Mouse (Mus musculus): ENCODE measurements around the gene Tfg.

The Tfg gene

GRCm38 (mm10) chr16:56717224-56718200 is at the start of gene Tfg:
Tfg (minus strand) TSS chr16:56717450.
- DNase-seq, result peak; percentile 99

GRCm38 (mm10) chr16:56729060-56729459 is 11.8 kb upstream of the Tfg start:
- no peak for DNase-seq

- DNase-seq, result no peak
These were observed 7.7 kb upstream of the Tfg start for GRCm38 (mm10) chr16:56724927-56725326.

- DNase-seq, result no peak
These were observed 5.1 kb upstream of the Tfg start for GRCm38 (mm10) chr16:56722357-56722756.

- no peak for DNase-seq
These were observed 1.8 kb upstream of the Tfg start for GRCm38 (mm10) chr16:56719031-56719430.

- peak; percentile 36 for DNase-seq
These were observed 582 bp downstream of the Tfg start for GRCm38 (mm10) chr16:56716557-56717179.

GRCm38 (mm10) chr16:56715608-56716007 is 1.6 kb downstream of the Tfg start:
- DNase-seq, result no peak

GRCm38 (mm10) chr16:56710071-56710470 is 7.2 kb downstream of the Tfg start:
- DNase-seq, result no peak

- DNase-seq, result no peak
These were observed 11.5 kb downstream of the Tfg start for GRCm38 (mm10) chr16:56705731-56706130.

- DNase-seq, result no peak
These were observed 16.4 kb downstream of the Tfg start for GRCm38 (mm10) chr16:56700898-56701297.

GRCm38 (mm10) chr16:56696448-56696847 is 20.8 kb downstream of the Tfg start:
- no peak for DNase-seq

GRCm38 (mm10) chr16:56690715-56691114 is 26.5 kb downstream of the Tfg start:
- DNase-seq, result no peak

GRCm38 (mm10) chr16:56686747-56687146 is 30.5 kb downstream of the Tfg start:
- DNase-seq, result no peak

GRCm38 (mm10) chr16:56681010-56681645 is 36.1 kb downstream of the Tfg start:
- no peak for DNase-seq

GRCm38 (mm10) chr16:56677146-56677545 is 40.1 kb downstream of the Tfg start:
- DNase-seq, result no peak

- DNase-seq, result no peak
These were observed 43.8 kb downstream of the Tfg start for GRCm38 (mm10) chr16:56673420-56673819.

- DNase-seq, result no peak
These were observed 46.3 kb downstream of the Tfg start for GRCm38 (mm10) chr16:56670941-56671340.

GRCm38 (mm10) chr16:56669520-56669919 is 47.7 kb downstream of the Tfg start:
- DNase-seq, result no peak

- DNase-seq, result no peak
These were observed 58.4 kb downstream of the Tfg start for GRCm38 (mm10) chr16:56658866-56659265.

GRCm38 (mm10) chr16:56655193-56655910 is 61.9 kb downstream of the Tfg start:
- DNase-seq, result no peak

- no peak for DNase-seq
These were observed 70.7 kb downstream of the Tfg start for GRCm38 (mm10) chr16:56646382-56647172.

- DNase-seq, result no peak
These were observed 72.0 kb downstream of the Tfg start for GRCm38 (mm10) chr16:56645251-56645650.

Data from cerebellum, adult 11 months (tissue).